Mouse (Mus musculus) right cerebral cortex, postnatal 10 days (tissue): ENCODE measurements around the gene Olfr1238.

ENCODE experiments used
- DNase-seq, 2 experiments: peaks; one replicate each; pipeline ENCODE4 v3.0.0; 2021; ENCODE audit warnings: low spot score in 2 of 2

The Olfr1238 gene

GRCm38 (mm10) chr2:89409576-89409975 is at the start of gene Olfr1238:
Olfr1238 (minus strand) TSS chr2:89409676.
- DNase-seq: no peak

GRCm38 (mm10) chr2:89442900-89443299 is 33.4 kb upstream of the Olfr1238 start, which contains the start of gene Olfr1240:
Olfr1240 (minus strand) TSS chr2:89443000.
- no peak for DNase-seq

GRCm38 (mm10) chr2:89420307-89420706 is 10.8 kb upstream of the Olfr1238 start, which contains the start of gene Olfr1239:
Olfr1239 (minus strand) TSS chr2:89420407.
- no peak for DNase-seq

GRCm38 (mm10) chr2:89414557-89414956 is 5.1 kb upstream of the Olfr1238 start:
- no peak for DNase-seq

GRCm38 (mm10) chr2:89400882-89401281 is 8.6 kb downstream of the Olfr1238 start:
- DNase-seq: no peak

- DNase-seq: no peak
These were observed 44.7 kb downstream of the Olfr1238 start, which contains the start of gene Olfr1234 for GRCm38 (mm10) chr2:89364765-89365164. Olfr1234 (minus strand) TSS chr2:89364865.
